Mouse (Mus musculus): ENCODE measurements at regions not wholly inside any gene's neighbourhood (a gene's known extent, or its start where the extent isn't known, plus 50 kb on each side); places are given as distances from the start of the nearest gene placed in this dataset.

DNA sequence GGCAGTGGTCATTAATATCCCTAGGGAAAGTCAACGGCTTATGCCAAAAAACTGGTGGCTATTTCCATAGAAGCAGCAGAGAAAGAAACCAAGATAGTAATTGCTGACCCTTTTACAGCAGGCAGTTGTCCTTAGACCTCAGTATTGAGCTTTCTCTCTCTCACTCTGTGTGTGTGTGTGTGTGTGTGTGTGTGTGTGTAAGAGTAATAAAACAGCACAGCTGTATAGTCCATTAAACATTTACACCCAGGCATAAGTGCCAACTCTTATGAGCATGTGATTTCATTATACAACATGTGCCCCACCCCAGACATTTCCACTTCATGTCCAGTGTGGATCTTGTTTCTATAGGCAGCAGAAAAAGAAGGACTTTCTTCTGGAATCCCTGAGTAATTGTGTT, 183.2 kb downstream of the Calcrl start:
- Histone ChIP-seq H3K4me3 (replicated peaks) (no peak overlapping the region), H3K9ac (no peak overlapping the region), H3K4me1 (replicated peaks) (no peaks in the 10 kb centered on the region), H3K9me3 (replicated peaks) (no peaks in the 10 kb centered on the region), H3K36me3 (no peaks in the 10 kb centered on the region), H3K27ac (no peak overlapping the region), H3K27me3 (no peaks in the 10 kb centered on the region), H3K4me2 (no peak overlapping the region)
- DNase-seq: no peak
- WGBS (ENCODE audit: insufficient replicate concordance): 59% methylated on average over 1 of the region's 1 CpGs
- ATAC-seq (ENCODE audit: low read depth): no peak

DNA sequence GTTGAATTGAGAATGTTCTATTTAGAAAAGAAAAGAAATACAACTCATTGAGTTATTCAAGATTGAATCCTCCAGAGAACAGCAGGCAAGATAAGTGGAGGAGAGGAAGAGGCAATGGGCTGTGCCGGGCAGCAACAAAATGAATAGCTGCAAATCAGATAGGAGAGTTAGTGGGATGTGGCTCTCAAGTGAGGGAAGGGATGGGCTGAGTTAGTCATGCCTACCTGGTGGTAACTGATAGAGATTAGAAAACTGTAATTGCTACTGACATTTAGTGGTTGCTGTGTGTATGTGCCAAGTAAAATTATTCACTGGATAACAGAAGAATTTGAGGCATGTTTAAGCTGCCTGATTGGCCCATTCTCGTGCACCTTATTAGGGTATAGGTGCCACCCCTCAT, 179.3 kb downstream of the Calcrl start:
- H3K9me3 ChIP-seq (replicated peaks): no peaks in the 10 kb centered on the region
- H3K4me2 ChIP-seq: no peak overlapping the region
- H3K36me3 ChIP-seq: no peaks in the 10 kb centered on the region
- H3K27me3 ChIP-seq: no peaks in the 10 kb centered on the region
- H3K4me3 ChIP-seq (replicated peaks): no peak overlapping the region
- WGBS (ENCODE audit: insufficient replicate concordance): 49% methylated on average over 2 of the region's 2 CpGs
- ATAC-seq (ENCODE audit: low read depth): no peak
- H3K9ac ChIP-seq: no peak overlapping the region
- no peaks in the 10 kb centered on the region for H3K4me1 ChIP-seq (replicated peaks)
- H3K27ac ChIP-seq: no peak overlapping the region
- DNase-seq: no peak

DNA sequence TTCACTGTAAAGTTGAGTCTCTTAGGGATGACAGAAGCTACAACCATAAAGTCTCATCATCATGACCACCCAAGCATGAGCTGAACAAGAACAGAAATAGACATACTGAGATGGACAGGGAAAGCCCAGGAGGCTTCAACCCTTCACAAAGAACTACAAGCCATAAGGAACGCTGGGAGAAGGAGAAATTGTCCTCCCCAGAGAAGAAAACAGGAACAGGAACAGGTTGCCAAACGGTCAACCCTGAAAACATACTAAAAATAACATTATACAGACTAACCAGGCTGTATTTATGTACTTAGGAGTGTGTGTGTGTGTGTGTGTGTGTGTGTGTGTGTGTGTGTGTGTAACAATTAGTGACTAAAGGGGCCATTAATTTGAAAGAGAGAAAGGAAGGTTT, 178.6 kb downstream of the Calcrl start:
- H3K4me3 ChIP-seq (replicated peaks): no peak overlapping the region
- no peaks in the 10 kb centered on the region for H3K4me1 ChIP-seq (replicated peaks)
- no peak overlapping the region for H3K27ac ChIP-seq
- no peak overlapping the region for H3K9ac ChIP-seq
- ATAC-seq (ENCODE audit: low read depth): no peak
- no peaks in the 10 kb centered on the region for H3K9me3 ChIP-seq (replicated peaks)
- DNase-seq: no peak
- 18% methylated on average over 2 of the region's 2 CpGs for WGBS (ENCODE audit: insufficient replicate concordance)
- no peaks in the 10 kb centered on the region for H3K27me3 ChIP-seq
- no peak overlapping the region for H3K4me2 ChIP-seq
- H3K36me3 ChIP-seq: no peaks in the 10 kb centered on the region

DNA sequence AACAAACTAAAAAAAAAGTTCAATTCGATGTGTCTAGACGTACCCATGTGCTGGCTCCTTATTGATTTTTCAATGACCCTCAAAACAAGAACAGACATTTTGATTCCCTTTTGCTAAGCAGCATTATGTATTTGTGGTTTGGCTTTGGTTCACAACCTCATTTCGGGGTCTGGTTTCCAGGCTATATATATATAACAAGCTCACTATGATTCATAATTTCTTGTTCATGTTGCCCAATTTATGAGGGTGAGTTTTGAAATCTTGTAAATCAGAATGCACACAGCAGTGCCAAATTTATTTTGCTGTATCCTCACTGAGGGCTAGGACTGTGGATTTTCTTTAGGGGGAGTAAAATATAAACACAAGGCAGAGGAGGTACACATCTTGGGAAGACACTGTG, 177.0 kb downstream of the Calcrl start:
- ATAC-seq (ENCODE audit: low read depth) (no peak), DNase-seq (no peak)
- H3K4me1 ChIP-seq (replicated peaks): no peaks in the 10 kb centered on the region
- H3K36me3 ChIP-seq: no peaks in the 10 kb centered on the region
- H3K4me3 ChIP-seq (replicated peaks): no peak overlapping the region
- H3K27ac ChIP-seq: no peak overlapping the region
- H3K9me3 ChIP-seq (replicated peaks): no peaks in the 10 kb centered on the region
- no peak overlapping the region for H3K9ac ChIP-seq
- no peaks in the 10 kb centered on the region for H3K27me3 ChIP-seq
- H3K4me2 ChIP-seq: no peak overlapping the region
- 67% methylated on average over 3 of the region's 3 CpGs for WGBS (ENCODE audit: insufficient replicate concordance)

DNA sequence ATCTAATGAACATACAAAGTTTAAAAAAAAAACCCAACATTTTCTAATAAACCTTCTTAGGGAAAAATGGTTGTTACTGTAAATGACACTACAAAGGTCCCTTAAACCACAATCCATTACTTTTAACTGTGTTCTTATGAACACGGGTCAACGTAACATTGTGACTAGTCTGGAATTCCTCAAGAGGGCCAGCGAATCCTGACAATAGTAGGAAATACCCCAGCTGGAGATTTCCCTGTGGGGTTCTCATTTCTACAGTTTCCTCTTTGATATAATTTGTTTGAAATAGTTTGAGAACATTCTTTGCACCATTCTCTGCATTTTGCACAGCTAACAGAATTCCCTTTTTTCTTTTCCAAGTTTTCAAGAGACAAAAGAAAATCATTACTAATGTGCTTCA, 175.3 kb downstream of the Calcrl start:
- Histone ChIP-seq H3K9ac (no peak overlapping the region), H3K4me3 (replicated peaks) (no peak overlapping the region), H3K4me2 (no peak overlapping the region), H3K27me3 (no peaks in the 10 kb centered on the region), H3K4me1 (replicated peaks) (no peaks in the 10 kb centered on the region), H3K27ac (no peak overlapping the region), H3K9me3 (replicated peaks) (no peaks in the 10 kb centered on the region), H3K36me3 (no peaks in the 10 kb centered on the region)
- WGBS (ENCODE audit: insufficient replicate concordance): 52% methylated on average over 3 of the region's 3 CpGs
- no peak for DNase-seq
- no peak for ATAC-seq (ENCODE audit: low read depth)

DNA sequence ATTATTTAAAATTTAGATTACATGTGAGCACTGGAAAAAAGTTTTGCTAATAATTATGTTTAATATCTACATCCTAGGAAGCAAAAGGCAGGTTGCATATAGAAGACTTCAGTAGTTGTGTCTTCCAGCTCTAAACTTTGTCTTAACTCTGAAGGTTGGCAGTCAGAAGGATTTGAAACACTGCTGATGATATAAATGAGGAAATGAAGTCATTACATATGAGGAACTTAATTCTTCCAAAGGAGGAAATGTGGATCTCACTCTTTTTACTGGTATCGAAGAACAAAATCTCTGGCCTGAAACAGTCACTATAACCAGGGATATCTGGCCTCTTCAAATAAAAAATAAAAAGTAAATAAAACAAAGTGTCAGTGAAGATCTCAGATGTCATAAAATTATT, 173.1 kb downstream of the Calcrl start:
- Histone ChIP-seq H3K4me1 (replicated peaks) (no peaks in the 10 kb centered on the region), H3K9me3 (replicated peaks) (no peaks in the 10 kb centered on the region), H3K9ac (no peak overlapping the region), H3K4me2 (no peak overlapping the region), H3K4me3 (replicated peaks) (no peak overlapping the region), H3K36me3 (no peaks in the 10 kb centered on the region), H3K27me3 (no peaks in the 10 kb centered on the region), H3K27ac (no peak overlapping the region)
- ATAC-seq (ENCODE audit: low read depth): no peak
- 49% methylated on average over 1 of the region's 1 CpGs for WGBS (ENCODE audit: insufficient replicate concordance)
- DNase-seq: no peak

DNA sequence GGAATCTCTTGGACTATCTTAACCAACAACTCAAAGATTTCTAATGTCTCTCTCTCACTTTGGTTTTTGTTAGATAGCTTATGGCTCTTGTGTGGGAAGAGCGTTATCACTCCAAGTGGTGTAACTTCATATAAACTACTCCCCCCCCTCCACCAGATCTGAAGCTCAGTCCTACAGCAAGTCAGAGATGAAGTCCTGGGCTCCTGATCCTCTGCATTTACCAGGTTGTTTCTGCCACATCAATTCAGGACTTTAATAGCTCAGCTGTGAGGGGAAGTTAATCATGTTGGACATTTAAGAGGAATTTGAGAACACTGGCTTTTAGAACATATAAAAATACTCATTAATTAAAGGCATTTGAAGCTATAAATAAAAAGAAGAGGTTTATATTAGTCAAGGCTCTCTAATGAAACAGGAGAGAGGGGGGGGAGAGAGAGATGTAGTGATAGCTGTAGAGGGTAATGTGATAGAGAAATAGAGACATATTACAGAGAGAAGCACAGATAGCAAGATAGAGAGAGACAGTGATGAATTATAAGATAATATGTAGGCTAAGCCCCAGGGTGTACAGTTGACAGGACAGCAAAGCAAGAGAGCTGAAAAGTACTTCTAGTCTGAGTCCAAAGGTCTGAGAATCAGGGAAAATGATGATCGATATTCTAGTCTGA, 166.7 kb downstream of the Calcrl start:
- no peak overlapping the region for H3K9ac ChIP-seq
- H3K36me3 ChIP-seq: no peaks in the 10 kb centered on the region
- peaks cover 6% of the 10 kb centered on the region; the same call in 1 of the 2 replicates for H3K4me1 ChIP-seq (replicated peaks)
- WGBS (ENCODE audit: insufficient replicate concordance): 77% methylated on average over 2 of the region's 2 CpGs
- H3K27ac ChIP-seq: no peak overlapping the region
- DNase-seq: no peak
- ATAC-seq (ENCODE audit: low read depth): no peak
- no peaks in the 10 kb centered on the region for H3K27me3 ChIP-seq
- no peak overlapping the region for H3K4me2 ChIP-seq
- no peak overlapping the region for H3K4me3 ChIP-seq (replicated peaks)
- no peaks in the 10 kb centered on the region for H3K9me3 ChIP-seq (replicated peaks)

DNA sequence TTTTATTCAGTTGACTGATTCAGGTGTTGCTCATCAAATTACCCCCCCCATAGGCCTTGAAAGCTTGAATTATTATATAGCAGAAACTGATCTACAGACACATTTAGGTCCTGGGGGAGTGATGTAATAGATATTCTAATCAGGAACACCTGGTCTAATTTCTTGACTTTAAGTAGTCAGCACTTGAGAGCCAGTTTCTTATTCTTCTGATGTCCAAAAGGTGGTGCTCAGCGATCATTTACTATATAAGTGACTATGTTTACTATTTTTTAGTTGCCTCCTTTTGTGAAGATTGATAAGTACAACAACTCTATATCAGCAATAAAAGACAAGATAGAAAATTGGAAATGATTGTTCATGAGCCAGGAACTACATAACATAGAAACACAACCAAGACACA, 166.0 kb downstream of the Calcrl start:
- Histone ChIP-seq H3K9ac (no peak overlapping the region), H3K4me1 (replicated peaks) (peaks cover 10% of the 10 kb centered on the region), H3K4me2 (no peak overlapping the region), H3K36me3 (no peaks in the 10 kb centered on the region), H3K27ac (no peak overlapping the region), H3K9me3 (replicated peaks) (no peaks in the 10 kb centered on the region), H3K4me3 (replicated peaks) (no peak overlapping the region), H3K27me3 (no peaks in the 10 kb centered on the region)
- ATAC-seq (ENCODE audit: low read depth): no peak
- DNase-seq: no peak
- 65% methylated on average over 1 of the region's 1 CpGs for WGBS (ENCODE audit: insufficient replicate concordance)

DNA sequence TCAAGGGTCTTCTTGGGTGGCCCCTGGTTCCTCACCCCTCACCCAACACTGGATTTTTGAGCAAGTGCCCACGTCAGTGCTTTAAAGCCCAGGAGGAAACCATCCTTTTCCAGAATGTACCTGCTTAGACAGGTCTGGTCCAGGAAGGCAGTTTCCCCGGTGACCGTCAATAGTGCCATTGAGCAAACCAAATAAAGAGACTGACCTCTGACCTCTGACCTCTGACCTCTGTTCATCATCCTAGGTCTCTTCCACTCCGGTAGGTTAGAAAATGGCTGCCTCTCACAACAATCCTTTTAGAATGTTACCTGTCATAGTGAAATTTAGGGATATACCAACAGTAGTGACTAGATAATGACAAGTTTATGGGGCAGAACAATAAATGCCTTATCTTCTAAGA, 164.5 kb downstream of the Calcrl start:
- Histone ChIP-seq H3K4me3 (replicated peaks) (no peak overlapping the region), H3K9ac (no peak overlapping the region), H3K4me1 (replicated peaks) (peaks cover 10% of the 10 kb centered on the region), H3K27me3 (no peaks in the 10 kb centered on the region), H3K36me3 (no peaks in the 10 kb centered on the region), H3K4me2 (no peak overlapping the region), H3K9me3 (replicated peaks) (no peaks in the 10 kb centered on the region), H3K27ac (no peak overlapping the region)
- DNase-seq (no peak), ATAC-seq (ENCODE audit: low read depth) (no peak)
- 67% methylated on average over 4 of the region's 4 CpGs for WGBS (ENCODE audit: insufficient replicate concordance)

DNA sequence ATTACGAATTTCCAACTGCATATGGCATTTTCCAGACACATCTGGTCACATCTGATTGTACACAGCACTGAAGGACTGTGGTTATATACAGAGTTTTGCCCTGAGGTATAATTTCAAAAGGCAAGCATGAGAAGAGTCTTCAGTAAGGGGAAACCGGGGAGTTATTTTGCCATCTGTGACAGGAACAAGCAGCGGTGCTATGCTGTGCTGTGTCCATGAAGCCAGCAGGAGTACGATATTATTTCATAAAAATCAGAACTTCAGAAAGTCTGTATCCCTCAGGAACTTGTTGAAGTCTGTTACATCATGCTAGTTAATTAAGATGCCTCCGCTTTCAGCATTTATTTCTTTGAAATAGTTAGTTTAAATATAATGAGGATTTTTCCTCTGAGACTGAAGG, 163.7 kb downstream of the Calcrl start:
- WGBS (ENCODE audit: insufficient replicate concordance): 73% methylated on average over 5 of the region's 5 CpGs
- Histone ChIP-seq H3K36me3 (no peaks in the 10 kb centered on the region), H3K9ac (no peak overlapping the region), H3K4me3 (replicated peaks) (no peak overlapping the region), H3K27me3 (no peaks in the 10 kb centered on the region), H3K4me2 (no peak overlapping the region), H3K9me3 (replicated peaks) (no peaks in the 10 kb centered on the region), H3K27ac (no peak overlapping the region), H3K4me1 (replicated peaks) (peaks cover 10% of the 10 kb centered on the region)
- ATAC-seq (ENCODE audit: low read depth) (no peak), DNase-seq (no peak)

DNA sequence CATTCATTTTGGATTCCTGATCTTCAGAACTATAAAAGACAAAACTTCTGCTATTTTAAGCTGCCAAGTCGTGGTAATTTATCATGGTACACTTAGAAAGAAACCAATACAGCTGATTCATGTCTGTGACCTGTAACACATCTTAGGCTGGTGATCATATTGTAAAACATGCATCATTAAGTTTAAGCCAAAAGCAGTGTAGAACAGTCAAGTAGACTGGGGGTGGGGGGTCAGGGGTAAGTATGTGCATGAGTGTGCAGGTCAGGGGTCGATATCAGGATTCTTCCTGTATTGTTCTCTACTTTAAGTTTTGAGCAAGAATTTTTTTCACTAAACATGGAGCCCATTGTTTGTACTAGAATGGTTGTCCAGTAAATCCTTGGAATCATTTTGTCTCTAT, 160.7 kb downstream of the Calcrl start:
- Histone ChIP-seq H3K9me3 (replicated peaks) (no peaks in the 10 kb centered on the region), H3K9ac (no peak overlapping the region), H3K4me2 (no peak overlapping the region), H3K36me3 (no peaks in the 10 kb centered on the region), H3K4me1 (replicated peaks) (peaks cover 10% of the 10 kb centered on the region), H3K27me3 (no peaks in the 10 kb centered on the region), H3K4me3 (replicated peaks) (no peak overlapping the region), H3K27ac (no peak overlapping the region)
- WGBS (ENCODE audit: insufficient replicate concordance): 40% methylated on average over 2 of the region's 2 CpGs
- DNase-seq: no peak
- no peak for ATAC-seq (ENCODE audit: low read depth)

DNA sequence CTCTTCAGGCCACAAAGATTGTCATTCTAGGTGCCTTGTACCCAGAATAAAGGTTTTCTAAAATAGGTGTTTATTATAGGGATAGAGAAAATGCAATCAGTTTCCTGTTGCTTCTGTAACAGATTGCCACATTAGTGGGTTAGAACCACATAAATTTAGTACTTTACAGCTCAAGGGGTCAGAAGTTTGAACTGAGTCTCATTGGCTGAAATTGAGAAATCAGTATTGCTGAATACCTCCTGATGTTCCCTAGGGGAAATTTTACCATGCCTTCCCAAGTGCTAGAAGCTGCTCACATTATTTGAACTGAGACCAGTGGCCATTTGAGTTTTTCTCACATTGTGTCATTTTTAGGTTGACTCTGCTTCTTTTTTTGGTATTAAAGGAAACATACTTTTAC, 160.2 kb downstream of the Calcrl start:
- Histone ChIP-seq H3K4me1 (replicated peaks) (peaks cover 10% of the 10 kb centered on the region), H3K9me3 (replicated peaks) (no peaks in the 10 kb centered on the region), H3K4me2 (no peak overlapping the region), H3K27me3 (no peaks in the 10 kb centered on the region), H3K9ac (no peak overlapping the region), H3K4me3 (replicated peaks) (no peak overlapping the region), H3K27ac (no peak overlapping the region), H3K36me3 (no peaks in the 10 kb centered on the region)
- no peak for ATAC-seq (ENCODE audit: low read depth)
- no peak for DNase-seq

Data from liver, embryonic 13.5 days (tissue).